Mouse (Mus musculus) heart, embryonic 11.5 days (tissue): Measurements from ENCODE around the gene Myo9b. TPM values are rescaled to one million over a fixed set of nuclear protein-coding genes. Genes with fewer than 3 reads are reported as not detected.

Source experiments
- ATAC-seq: fragments of 200-750 bp; cut with Nextera tagmentation; replicated peaks from 2 replicates; pipeline ENCODE4 v1.8.0; 2017; ENCODE audit warnings: moderate library complexity; ENCODE audit not compliant: insufficient number of reproducible peaks, low FRiP score, low TSS enrichment
- H3K27ac ChIP-seq: fragments of 300-500 bp; sonication (generic); 2 replicates; pipeline ENCODE4 v1.5.1; 2014; ENCODE audit warnings: mild to moderate bottlenecking, low read depth, low read length
- H3K27me3 ChIP-seq: fragments of 300-500 bp; sonication (generic); 2 replicates; pipeline ENCODE4 v1.6.1; 2014; ENCODE audit warnings: mild to moderate bottlenecking, low read length, mixed read lengths; ENCODE audit not compliant: control insufficient read depth, insufficient read depth
- H3K36me3 ChIP-seq: fragments of 300-500 bp; sonication (generic); 2 replicates; pipeline ENCODE4 v1.6.1; 2014; ENCODE audit warnings: mild to moderate bottlenecking, low read length, moderate library complexity, mixed read lengths; ENCODE audit not compliant: control insufficient read depth, insufficient read depth
- H3K4me1 ChIP-seq: fragments of 300-500 bp; sonication (generic); 2 replicates; pipeline ENCODE4 v1.6.1; 2014; ENCODE audit warnings: low read length; ENCODE audit not compliant: control insufficient read depth, insufficient read depth
- H3K4me2 ChIP-seq: fragments of 300-500 bp; sonication (generic); 2 replicates; pipeline ENCODE4 v1.6.1; 2014; ENCODE audit warnings: mild to moderate bottlenecking, moderate library complexity
- H3K4me3 ChIP-seq: fragments of 300-500 bp; sonication (generic); 2 replicates; pipeline ENCODE4 v1.5.1; 2014; ENCODE audit warnings: low read depth, low read length
- H3K9ac ChIP-seq: fragments of 300-500 bp; sonication (generic); 2 replicates; pipeline ENCODE4 v1.6.1; 2014; ENCODE audit warnings: mild to moderate bottlenecking, low read depth, low read length, moderate library complexity
- H3K9me3 ChIP-seq: fragments of 300-500 bp; sonication (generic); replicated peaks from 2 replicates; pipeline ENCODE4 v1.6.1; 2016; ENCODE audit warnings: low read length; ENCODE audit not compliant: control insufficient read depth
- WGBS: fragments of 180-500 bp; shearing (Covaris S2); extraction: QIAGEN DNeasy Blood & Tissue Kit; methylation state at CpG from one replicate; pipeline ENCODE4 v1.1.7; 2014; ENCODE audit not compliant: insufficient replicate concordance; 5-methylcytosine and 5-hydroxymethylcytosine counted together
- polyA plus RNA-seq: library from polyadenylated mRNA; unstranded; fragments of >200 nt; fragmentation: Nextera tagmentation; extraction: Ambion mirVana; gene quantifications from 2 replicates; pipeline ENCODE4 v1.2.1, GENCODE M21; 2014

The Myo9b gene
- polyA plus RNA-seq, 1 experiment from 2014 or later: 15.1 TPM

DNA sequence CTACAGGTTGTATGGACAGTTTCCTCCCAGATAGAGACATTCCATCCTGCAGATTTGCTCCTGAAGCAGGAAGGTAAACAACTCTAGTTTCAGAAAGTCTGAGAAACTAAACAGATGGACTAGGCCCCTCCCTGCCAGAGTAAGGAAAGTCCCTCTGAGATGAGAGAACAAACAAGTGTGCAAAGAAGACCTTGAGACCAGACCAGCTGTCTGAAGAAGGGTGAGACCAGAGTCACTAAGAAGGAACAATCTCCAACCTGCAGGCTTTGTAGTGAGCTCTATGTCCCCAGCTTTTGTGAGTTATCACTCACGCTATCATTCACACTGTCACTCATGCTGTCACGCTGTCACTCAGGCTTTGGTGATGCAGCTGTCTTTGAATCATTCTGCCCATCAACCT lies 119.2 kb downstream of the Myo9b start:
- H3K9me3 ChIP-seq: no peaks in the 10 kb centered on the region
- 76% methylated on average over 2 of the region's 2 CpGs for WGBS
- no peaks in the 10 kb centered on the region for H3K27me3 ChIP-seq
- H3K4me1 ChIP-seq: peaks cover 8% of the 10 kb centered on the region; the same call in 1 of the 2 replicates
- no peak overlapping the region for H3K27ac ChIP-seq
- H3K4me2 ChIP-seq: no peak overlapping the region
- no peaks in the 10 kb centered on the region for H3K36me3 ChIP-seq
- H3K9ac ChIP-seq: no peak overlapping the region
- H3K4me3 ChIP-seq: no peak overlapping the region
- ATAC-seq: no peak

DNA sequence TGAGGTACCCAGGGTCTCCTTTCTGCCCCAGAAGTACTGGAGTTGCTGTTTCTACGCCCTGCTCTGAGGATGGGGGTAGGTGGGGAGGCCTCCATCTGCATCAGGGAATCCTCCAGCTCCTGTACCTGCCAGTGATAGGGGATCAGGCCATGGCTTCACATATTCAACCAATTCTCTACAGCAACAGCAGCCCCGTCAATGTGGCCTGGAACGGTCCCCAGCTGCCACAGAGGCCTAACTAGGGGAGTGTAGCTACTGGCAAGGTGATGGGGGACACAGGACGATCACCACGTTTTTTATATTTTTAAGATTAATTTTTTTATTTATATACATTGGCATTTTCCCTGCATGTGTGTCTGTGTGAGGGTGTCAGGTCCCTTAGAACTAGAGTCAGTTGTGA lies 119.9 kb downstream of the Myo9b start:
- no peak overlapping the region for H3K27ac ChIP-seq
- no peaks in the 10 kb centered on the region for H3K36me3 ChIP-seq
- no peak overlapping the region for H3K4me2 ChIP-seq
- 70% methylated on average over 5 of the region's 5 CpGs for WGBS
- no peaks in the 10 kb centered on the region for H3K27me3 ChIP-seq
- H3K4me1 ChIP-seq: peaks cover 10% of the 10 kb centered on the region
- ATAC-seq: no peak
- no peak overlapping the region for H3K4me3 ChIP-seq
- H3K9me3 ChIP-seq: no peaks in the 10 kb centered on the region
- no peak overlapping the region for H3K9ac ChIP-seq

DNA sequence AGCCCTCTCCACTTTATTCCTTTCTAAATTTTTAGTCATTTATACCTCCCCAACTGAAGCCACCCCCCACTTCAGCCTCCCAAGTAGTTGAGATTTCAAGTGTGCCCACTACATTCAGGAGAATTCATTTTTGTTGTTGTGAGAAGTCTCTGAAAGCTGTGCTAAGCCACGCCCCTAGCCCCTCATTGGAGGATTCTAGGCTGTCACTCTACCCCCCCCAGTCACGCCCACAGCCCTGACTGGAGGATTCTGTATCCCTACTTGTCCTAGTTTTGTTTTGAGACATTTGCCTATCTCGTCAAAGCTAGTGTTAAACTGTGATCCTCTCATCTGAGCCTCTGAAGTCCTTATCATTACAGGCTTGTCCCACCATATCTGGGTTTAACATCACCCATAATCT lies 120.4 kb downstream of the Myo9b start:
- Histone ChIP-seq H3K36me3 (no peaks in the 10 kb centered on the region), H3K27ac (no peak overlapping the region), H3K9ac (no peak overlapping the region), H3K4me3 (peak overlapping the region; percentile 18), H3K4me2 (0 out of 2 replicates have a peak overlapping the region, but pooled peaks have one; percentile 22), H3K27me3 (no peaks in the 10 kb centered on the region), H3K9me3 (no peaks in the 10 kb centered on the region), H3K4me1 (peaks cover 15% of the 10 kb centered on the region)
- no peak for ATAC-seq
- WGBS: 15% methylated on average over 3 of the region's 3 CpGs

DNA sequence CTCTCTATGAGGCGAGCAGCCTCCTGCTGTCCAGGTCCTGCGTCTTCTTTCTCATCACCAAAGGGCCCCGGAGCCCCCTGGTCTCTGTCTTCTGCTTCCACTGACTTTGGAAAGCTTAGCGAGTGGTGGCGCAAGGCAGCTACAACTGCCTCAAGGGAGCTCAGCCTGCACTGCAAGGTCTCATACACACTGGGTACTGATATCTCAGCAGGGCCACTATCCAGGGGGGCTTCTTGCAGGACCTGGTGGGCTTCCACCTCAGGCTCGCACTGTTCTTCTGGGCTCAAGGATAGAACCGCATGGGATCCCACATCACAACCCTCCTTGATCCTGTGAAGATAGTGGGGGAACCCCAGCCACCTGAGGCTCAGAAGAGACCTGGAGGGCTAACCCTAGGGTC lies 122.0 kb downstream of the Myo9b start:
- peaks cover 15% of the 10 kb centered on the region for H3K4me1 ChIP-seq
- H3K4me3 ChIP-seq: no peak overlapping the region
- no peak for ATAC-seq
- no peak overlapping the region for H3K9ac ChIP-seq
- no peaks in the 10 kb centered on the region for H3K27me3 ChIP-seq
- WGBS: 75% methylated on average over 7 of the region's 7 CpGs
- H3K36me3 ChIP-seq: no peaks in the 10 kb centered on the region; the same call in 1 of the 2 replicates
- no peak overlapping the region for H3K27ac ChIP-seq
- H3K9me3 ChIP-seq: no peaks in the 10 kb centered on the region
- peak overlapping the region; percentile 14; the same call in 1 of the 2 replicates for H3K4me2 ChIP-seq

DNA sequence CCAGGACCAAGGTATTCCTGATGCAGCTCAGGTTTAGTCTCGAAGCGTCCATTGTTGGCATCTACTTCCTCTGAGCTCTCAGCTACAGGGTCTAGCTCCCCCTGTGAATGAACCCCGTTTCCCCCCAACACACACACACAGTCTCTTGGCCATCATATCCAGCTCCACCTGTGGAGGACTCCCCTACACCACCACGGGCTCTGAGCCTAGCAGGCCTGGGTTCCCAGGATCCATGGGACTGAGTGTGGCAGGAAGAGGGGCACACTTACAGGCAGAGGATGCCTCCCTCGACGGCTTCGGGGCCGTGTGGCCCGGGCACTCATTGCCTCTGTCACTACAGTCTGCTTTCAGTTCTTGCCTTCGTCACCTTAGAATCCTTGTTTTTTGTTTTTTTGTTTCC lies 122.6 kb downstream of the Myo9b start:
- ATAC-seq: no peak
- H3K9me3 ChIP-seq: no peaks in the 10 kb centered on the region
- WGBS: 74% methylated on average over 10 of the region's 10 CpGs
- H3K36me3 ChIP-seq: no peaks in the 10 kb centered on the region; the same call in 1 of the 2 replicates
- H3K27me3 ChIP-seq: no peaks in the 10 kb centered on the region
- H3K27ac ChIP-seq: no peak overlapping the region
- H3K4me1 ChIP-seq: peaks cover 15% of the 10 kb centered on the region
- H3K4me3 ChIP-seq: no peak overlapping the region
- no peak overlapping the region for H3K9ac ChIP-seq
- no peak overlapping the region for H3K4me2 ChIP-seq

DNA sequence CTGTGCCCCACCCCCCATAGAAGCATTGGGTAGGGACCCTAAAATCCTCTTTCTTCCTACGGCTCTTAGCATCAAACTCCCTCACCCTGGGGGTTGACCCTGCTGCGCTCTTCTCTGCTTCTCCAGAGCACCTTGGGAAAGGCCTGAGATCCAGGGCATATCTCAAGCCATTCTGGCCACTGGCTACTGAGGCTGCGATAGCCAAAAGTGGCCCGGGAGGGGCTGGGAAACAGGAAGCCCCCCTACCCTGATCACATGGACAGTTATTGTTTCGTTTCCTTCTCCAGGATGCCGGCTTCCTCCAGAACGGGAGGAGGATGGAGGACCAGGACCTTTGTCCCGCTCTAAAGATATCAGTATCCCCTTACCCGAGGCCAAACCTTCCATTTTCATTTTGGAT lies 123.1 kb downstream of the Myo9b start, which contains the start of gene Ushbp1:
Ushbp1 (minus strand) TSS at position 174 of the 400 bp plus-strand sequence.
- Histone ChIP-seq H3K36me3 (no peaks in the 10 kb centered on the region; the same call in 1 of the 2 replicates), H3K9ac (peak within 1 kb of the TSS; percentile 86), H3K4me3 (peak within 1 kb of the TSS; percentile 86), H3K4me2 (peak within 1 kb of the TSS; percentile 93), H3K9me3 (no peaks in the 10 kb centered on the region), H3K27me3 (no peaks in the 10 kb centered on the region), H3K4me1 (peaks cover 15% of the 10 kb centered on the region), H3K27ac (peak within 1 kb of the TSS; percentile 73)
- WGBS: 61% methylated on average over 9 of the region's 9 CpGs
- ATAC-seq: no peak

DNA sequence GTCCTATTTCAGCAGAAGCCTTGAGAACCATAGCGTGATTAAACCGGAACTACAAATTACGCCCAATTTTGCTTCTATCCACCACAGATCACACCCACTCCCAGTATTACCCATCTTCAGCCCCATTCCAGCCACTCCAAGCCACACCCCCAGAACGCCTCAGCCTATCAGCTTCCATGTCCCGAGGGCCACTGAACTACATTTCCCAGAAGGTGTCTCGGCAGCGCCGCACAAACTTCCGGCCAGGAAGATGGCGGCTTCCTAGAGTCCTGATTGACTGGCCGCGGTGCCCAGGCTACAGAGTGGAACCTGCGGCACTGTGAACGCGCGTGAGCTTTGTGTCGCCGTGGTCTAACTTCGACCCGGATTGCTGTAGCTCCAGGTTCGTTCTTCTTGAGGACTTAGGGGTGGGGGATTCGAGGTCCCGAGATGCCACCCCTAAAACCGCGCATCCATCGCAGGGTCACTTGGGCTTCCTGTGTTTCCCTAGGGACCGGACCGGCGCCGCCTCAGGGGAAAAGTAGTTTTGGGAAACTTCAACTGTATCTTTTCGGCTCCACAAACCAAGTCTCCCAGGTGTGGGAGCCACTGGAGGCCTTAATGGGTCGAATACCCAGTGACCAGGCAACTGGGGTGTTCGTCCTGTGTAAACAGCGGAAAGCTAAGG lies 124.3 kb downstream of the Myo9b start, which contains the start of gene Babam1:
Babam1 (plus strand) TSS at position 223 of the 667 bp plus-strand sequence.
- Histone ChIP-seq H3K36me3 (no peaks in the 10 kb centered on the region; the same call in 1 of the 2 replicates), H3K4me3 (peak within 1 kb of the TSS; percentile 86), H3K27me3 (no peaks in the 10 kb centered on the region), H3K9me3 (no peaks in the 10 kb centered on the region), H3K4me2 (peak within 1 kb of the TSS; percentile 93), H3K27ac (peak within 1 kb of the TSS; percentile 73), H3K4me1 (peaks cover 15% of the 10 kb centered on the region), H3K9ac (peak within 1 kb of the TSS; percentile 86)
- peak; percentile 92 for ATAC-seq
- 1% methylated on average over 34 of the region's 34 CpGs for WGBS

DNA sequence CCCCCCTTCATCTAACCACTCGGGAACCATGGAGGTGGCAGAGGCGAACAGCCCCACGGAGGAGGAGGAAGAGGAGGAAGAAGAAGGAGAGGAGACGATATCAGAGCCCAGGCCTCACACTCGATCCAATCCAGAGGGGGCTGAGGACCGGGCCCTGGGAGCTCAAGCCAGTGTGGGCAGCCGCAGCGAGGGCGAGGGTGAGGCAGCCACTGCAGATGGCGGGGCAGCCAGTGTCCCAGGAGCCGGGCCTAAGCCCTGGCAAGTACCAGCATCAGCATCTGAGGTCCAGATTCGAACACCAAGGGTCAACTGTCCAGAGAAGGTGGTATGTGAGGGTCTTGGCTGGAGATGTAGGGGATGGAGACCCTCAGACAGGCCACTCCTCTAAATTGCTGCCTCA lies 125.2 kb downstream of the Myo9b start:
- Histone ChIP-seq H3K27ac (no peak overlapping the region), H3K36me3 (no peaks in the 10 kb centered on the region; the same call in 1 of the 2 replicates), H3K9ac (peak overlapping the region; percentile 86; the same call in 1 of the 2 replicates), H3K9me3 (no peaks in the 10 kb centered on the region), H3K27me3 (no peaks in the 10 kb centered on the region), H3K4me1 (peaks cover 15% of the 10 kb centered on the region), H3K4me3 (peak overlapping the region; percentile 86; the same call in 1 of the 2 replicates), H3K4me2 (peak overlapping the region; percentile 93)
- 83% methylated on average over 12 of the region's 12 CpGs for WGBS
- ATAC-seq: no peak

DNA sequence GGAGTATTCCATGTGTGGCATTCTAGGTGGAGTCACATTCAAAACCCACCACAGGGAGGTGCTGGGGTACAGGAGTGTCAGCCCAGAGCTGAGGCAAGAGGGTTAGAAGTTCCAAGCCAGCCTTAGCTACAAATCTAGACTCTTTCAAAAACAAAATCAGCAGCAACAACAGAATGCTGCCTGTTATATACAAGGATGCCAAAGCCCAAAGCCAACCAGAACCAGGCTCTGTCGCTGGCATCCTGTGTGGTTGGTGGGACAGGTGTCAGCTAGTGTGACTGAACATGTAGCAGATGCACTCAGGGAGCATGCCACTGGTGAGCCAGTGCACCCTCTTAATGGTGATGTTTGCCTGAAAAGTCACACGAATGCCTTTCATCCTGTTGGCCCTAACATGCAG lies 128.3 kb downstream of the Myo9b start:
- Histone ChIP-seq H3K9me3 (no peaks in the 10 kb centered on the region), H3K27ac (no peak overlapping the region), H3K9ac (no peak overlapping the region), H3K4me3 (no peak overlapping the region), H3K36me3 (no peaks in the 10 kb centered on the region; the same call in 1 of the 2 replicates), H3K27me3 (no peaks in the 10 kb centered on the region), H3K4me1 (peaks cover 14% of the 10 kb centered on the region), H3K4me2 (no peak overlapping the region)
- 83% methylated on average over 2 of the region's 2 CpGs for WGBS
- no peak for ATAC-seq
